Mouse (Mus musculus): ENCODE measurements at regions not wholly inside any gene's neighbourhood (a gene's known extent, or its start where the extent isn't known, plus 50 kb on each side); places are given as distances from the start of the nearest gene placed in this dataset.

GRCm38 (mm10) chr16:76232680-76233079 is 140.9 kb downstream of the Nrip1 start:
- Histone ChIP-seq H3K27me3 (ENCODE audit: control insufficient read depth, insufficient read depth, low read length, poor library complexity, severe bottlenecking) (no peaks in the 10 kb centered on the region), H3K36me3 (ENCODE audit: control insufficient read depth, insufficient read depth, low read length, poor library complexity, severe bottlenecking) (no peaks in the 10 kb centered on the region)
- no peak for DNase-seq (ENCODE audit: low read depth, low spot score)

DNA sequence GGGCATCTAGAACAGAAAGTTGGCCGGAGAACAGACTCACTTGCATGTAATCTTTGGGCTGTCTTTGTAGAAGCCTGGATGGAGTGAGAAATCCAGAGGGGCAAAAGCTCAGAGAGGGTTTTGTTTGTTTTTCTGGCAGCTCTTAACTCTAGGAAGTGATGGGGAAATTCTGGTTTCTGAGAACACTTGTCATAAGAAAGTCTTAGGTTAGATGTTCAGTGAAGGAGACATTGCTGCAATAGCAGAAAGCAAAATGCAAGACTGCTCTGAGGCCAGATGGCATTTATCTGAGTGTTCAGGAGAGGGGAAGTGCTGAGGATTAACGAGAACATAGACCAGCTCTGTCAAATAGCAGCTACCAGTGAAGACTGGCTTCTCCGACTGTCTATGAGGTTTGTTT is 141.5 kb downstream of the Nrip1 start:
- DNase-seq (ENCODE audit: low read depth, low spot score) = no peak
- H3K36me3 ChIP-seq (ENCODE audit: control insufficient read depth, insufficient read depth, low read length, poor library complexity, severe bottlenecking) = no peaks in the 10 kb centered on the region
- H3K27me3 ChIP-seq (ENCODE audit: control insufficient read depth, insufficient read depth, low read length, poor library complexity, severe bottlenecking) = no peaks in the 10 kb centered on the region

DNA sequence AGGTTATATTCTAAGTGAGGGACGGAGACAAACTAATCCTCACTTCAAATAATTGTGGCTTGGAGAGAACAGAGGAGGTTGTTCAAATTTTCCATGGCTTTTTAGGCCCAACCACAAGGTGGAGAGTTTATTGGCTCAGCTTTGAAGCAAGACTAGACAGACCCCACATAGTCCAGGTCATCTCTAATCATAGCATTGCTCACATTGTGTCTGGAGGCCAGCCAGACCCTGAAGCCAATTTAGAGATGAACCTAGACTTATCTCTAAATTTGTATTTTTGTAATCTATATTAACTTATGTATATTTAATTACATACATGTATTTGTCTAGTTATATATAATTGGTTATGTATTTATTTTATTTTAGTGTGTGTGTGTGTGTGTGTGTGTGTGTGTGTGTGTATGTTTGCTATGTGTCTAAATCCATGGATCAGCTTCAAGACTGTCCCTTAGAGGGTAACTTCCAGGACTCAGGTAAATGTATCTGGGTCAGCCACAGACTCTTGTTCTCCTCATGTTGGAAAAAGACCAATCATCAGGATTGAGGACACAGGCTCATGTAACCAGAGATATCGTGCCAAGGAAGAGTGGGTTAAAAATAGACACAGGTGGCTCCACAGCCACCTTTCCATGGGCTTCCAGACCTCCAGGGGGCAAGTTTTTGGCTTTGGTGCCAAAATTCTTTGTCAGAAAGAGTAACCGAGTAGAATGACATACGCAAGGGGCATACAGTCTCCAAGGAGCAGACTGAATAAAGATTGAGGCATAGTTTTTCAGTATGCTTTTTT is 142.9 kb downstream of the Nrip1 start:
- no peak for DNase-seq (ENCODE audit: low read depth, low spot score)
- H3K36me3 ChIP-seq (ENCODE audit: control insufficient read depth, insufficient read depth, low read length, poor library complexity, severe bottlenecking) = no peaks in the 10 kb centered on the region

DNA sequence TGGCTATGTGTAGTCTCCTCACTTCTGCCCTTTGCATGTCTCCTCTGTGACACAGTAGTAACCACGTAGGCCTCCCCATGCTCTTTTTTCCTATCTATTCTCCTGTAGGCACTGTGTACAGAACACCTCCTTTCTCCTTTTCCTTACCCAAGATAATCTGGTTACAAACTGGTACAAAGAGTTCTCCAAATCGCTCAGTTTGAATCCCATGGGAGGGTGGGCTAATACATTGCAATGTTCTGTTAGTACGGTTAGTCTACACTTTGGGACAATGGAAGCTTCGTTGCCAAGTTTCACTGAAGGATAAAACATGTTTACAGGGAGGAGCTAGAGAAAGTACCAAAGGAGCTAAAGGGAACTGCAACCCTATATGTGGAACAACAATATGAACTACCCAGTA is 145.2 kb downstream of the Nrip1 start:
- no peaks in the 10 kb centered on the region for H3K36me3 ChIP-seq (ENCODE audit: control insufficient read depth, insufficient read depth, low read length, poor library complexity, severe bottlenecking)
- no peaks in the 10 kb centered on the region for H3K27me3 ChIP-seq (ENCODE audit: control insufficient read depth, insufficient read depth, low read length, poor library complexity, severe bottlenecking)
- DNase-seq (ENCODE audit: low read depth, low spot score) = no peak

More for the DNA sequence above, 142.9 kb downstream of the Nrip1 start:
- H3K27me3 ChIP-seq (ENCODE audit: control insufficient read depth, insufficient read depth, low read length, poor library complexity, severe bottlenecking) = no peaks in the 10 kb centered on the region

DNA sequence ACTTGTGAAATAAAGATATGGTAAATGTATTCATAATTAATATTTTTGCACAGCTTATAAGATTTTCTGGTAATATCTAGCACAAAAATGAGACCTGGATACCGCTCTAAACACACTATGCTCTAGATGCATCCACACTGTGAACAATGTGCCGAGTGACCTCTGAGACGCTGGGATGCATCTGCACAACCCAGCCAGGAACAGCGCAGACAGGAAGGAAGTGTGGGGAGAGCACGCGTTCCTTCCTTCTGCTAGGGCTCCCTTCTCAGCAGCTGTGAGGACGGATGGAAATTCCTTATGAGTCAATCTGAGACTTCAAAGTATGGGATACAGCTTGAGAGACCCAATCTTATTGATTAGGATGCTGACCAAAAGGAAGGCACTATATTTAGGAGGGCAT is 147.2 kb downstream of the Nrip1 start:
- DNase-seq (ENCODE audit: low read depth, low spot score) = no peak
- H3K27me3 ChIP-seq (ENCODE audit: control insufficient read depth, insufficient read depth, low read length, poor library complexity, severe bottlenecking) = no peaks in the 10 kb centered on the region
- no peaks in the 10 kb centered on the region for H3K36me3 ChIP-seq (ENCODE audit: control insufficient read depth, insufficient read depth, low read length, poor library complexity, severe bottlenecking)

DNA sequence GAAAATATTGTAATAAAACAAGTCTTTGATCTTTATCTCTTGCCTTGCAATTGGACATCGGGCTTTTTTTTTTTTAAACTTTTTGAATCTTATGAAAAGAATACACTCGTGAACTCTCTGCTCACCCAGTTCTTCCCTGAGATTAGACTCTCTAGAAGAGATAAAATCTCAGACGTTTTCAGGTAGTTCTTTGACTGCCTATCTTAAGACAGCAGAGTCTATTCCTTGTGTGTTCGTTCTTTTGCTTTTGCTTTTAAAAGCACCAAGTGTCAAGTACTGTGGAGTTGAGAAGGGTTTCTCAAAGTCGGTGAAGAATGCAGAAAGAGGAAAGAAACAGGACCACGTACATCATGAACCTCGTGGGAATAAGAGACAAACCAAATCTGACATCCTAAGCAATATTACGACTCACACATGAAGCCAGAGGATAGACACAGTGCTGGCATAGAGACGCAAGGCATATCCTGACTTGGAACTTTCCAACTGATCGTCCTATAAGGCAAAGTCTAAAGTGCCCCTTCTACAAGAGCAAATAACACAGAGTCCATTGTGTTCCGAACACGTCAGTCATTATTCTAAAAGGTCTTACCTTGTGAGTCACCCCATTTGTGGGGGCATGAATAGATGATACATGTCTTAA is 147.9 kb downstream of the Nrip1 start:
- DNase-seq (ENCODE audit: low read depth, low spot score) = no peak
- H3K36me3 ChIP-seq (ENCODE audit: control insufficient read depth, insufficient read depth, low read length, poor library complexity, severe bottlenecking) = no peaks in the 10 kb centered on the region
- no peaks in the 10 kb centered on the region for H3K27me3 ChIP-seq (ENCODE audit: control insufficient read depth, insufficient read depth, low read length, poor library complexity, severe bottlenecking)

GRCm38 (mm10) chr16:76224901-76225586 is 148.6 kb downstream of the Nrip1 start:
- no peak for DNase-seq (ENCODE audit: low read depth, low spot score)
- no peaks in the 10 kb centered on the region for H3K36me3 ChIP-seq (ENCODE audit: control insufficient read depth, insufficient read depth, low read length, poor library complexity, severe bottlenecking)
- no peaks in the 10 kb centered on the region for H3K27me3 ChIP-seq (ENCODE audit: control insufficient read depth, insufficient read depth, low read length, poor library complexity, severe bottlenecking)

GRCm38 (mm10) chr16:76223716-76224115 is 149.9 kb downstream of the Nrip1 start:
- Histone ChIP-seq H3K27me3 (ENCODE audit: control insufficient read depth, insufficient read depth, low read length, poor library complexity, severe bottlenecking) (no peaks in the 10 kb centered on the region), H3K36me3 (ENCODE audit: control insufficient read depth, insufficient read depth, low read length, poor library complexity, severe bottlenecking) (no peaks in the 10 kb centered on the region)
- no peak for DNase-seq (ENCODE audit: low read depth, low spot score)

GRCm38 (mm10) chr16:76222960-76223359 is 150.7 kb downstream of the Nrip1 start:
- DNase-seq (ENCODE audit: low read depth, low spot score) = no peak
- no peaks in the 10 kb centered on the region for H3K36me3 ChIP-seq (ENCODE audit: control insufficient read depth, insufficient read depth, low read length, poor library complexity, severe bottlenecking)
- no peaks in the 10 kb centered on the region for H3K27me3 ChIP-seq (ENCODE audit: control insufficient read depth, insufficient read depth, low read length, poor library complexity, severe bottlenecking)

GRCm38 (mm10) chr16:76220466-76220865 is 153.2 kb downstream of the Nrip1 start:
- DNase-seq (ENCODE audit: low read depth, low spot score) = no peak
- no peaks in the 10 kb centered on the region for H3K27me3 ChIP-seq (ENCODE audit: control insufficient read depth, insufficient read depth, low read length, poor library complexity, severe bottlenecking)

GRCm38 (mm10) chr16:76219233-76219632 is 154.4 kb downstream of the Nrip1 start:
- no peak for DNase-seq (ENCODE audit: low read depth, low spot score)
- H3K27me3 ChIP-seq (ENCODE audit: control insufficient read depth, insufficient read depth, low read length, poor library complexity, severe bottlenecking) = no peaks in the 10 kb centered on the region
- no peaks in the 10 kb centered on the region for H3K36me3 ChIP-seq (ENCODE audit: control insufficient read depth, insufficient read depth, low read length, poor library complexity, severe bottlenecking)

More at GRCm38 (mm10) chr16:76220466-76220865, 153.2 kb downstream of the Nrip1 start:
- H3K36me3 ChIP-seq (ENCODE audit: control insufficient read depth, insufficient read depth, low read length, poor library complexity, severe bottlenecking) = no peaks in the 10 kb centered on the region

DNA sequence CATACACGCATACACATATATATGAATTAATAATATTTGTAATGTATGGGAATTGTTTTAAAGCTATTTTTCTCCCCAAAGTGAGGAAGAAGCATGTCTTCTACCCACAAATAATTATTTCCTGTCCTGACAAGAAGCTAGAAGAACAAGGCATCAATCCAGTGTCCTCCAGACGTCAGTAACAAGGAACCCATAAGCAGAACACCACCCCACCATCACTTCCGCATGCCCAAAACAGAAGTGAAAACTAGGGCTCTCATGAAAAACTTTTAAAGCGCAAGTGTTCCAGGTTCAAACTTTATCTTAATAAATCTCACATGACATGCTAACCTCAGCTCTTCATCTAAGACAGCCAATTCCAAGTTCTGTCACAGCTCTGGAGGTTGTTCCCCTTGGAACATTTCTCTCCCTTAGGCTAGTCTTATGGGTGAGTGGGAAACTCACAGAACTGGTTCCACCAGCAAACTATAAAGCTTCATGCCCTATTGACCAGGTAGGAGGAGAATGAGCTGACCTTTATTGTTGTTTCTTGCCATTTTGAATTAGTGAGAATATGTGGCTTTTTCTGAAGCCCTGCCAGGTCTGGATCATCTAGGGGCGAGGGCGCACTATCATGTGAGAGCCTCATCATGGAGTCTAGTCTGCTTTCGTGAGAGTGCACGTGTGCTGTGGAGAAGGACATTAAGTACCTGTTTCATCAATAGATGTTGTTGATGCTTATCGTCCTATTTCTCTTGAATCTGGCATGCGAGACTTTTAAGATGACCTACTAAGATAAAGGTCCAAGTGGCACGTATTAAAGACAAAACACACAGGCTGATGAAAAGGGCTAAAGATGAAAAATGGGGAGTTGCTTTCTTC is 155.1 kb downstream of the Nrip1 start:
- Histone ChIP-seq H3K27me3 (ENCODE audit: control insufficient read depth, insufficient read depth, low read length, poor library complexity, severe bottlenecking) (no peaks in the 10 kb centered on the region), H3K36me3 (ENCODE audit: control insufficient read depth, insufficient read depth, low read length, poor library complexity, severe bottlenecking) (no peaks in the 10 kb centered on the region)
- peak; percentile 10 for DNase-seq (ENCODE audit: low read depth, low spot score)

GRCm38 (mm10) chr16:76216184-76216583 is 157.4 kb downstream of the Nrip1 start:
- Histone ChIP-seq H3K27me3 (ENCODE audit: control insufficient read depth, insufficient read depth, low read length, poor library complexity, severe bottlenecking) (no peaks in the 10 kb centered on the region), H3K36me3 (ENCODE audit: control insufficient read depth, insufficient read depth, low read length, poor library complexity, severe bottlenecking) (no peaks in the 10 kb centered on the region)
- no peak for DNase-seq (ENCODE audit: low read depth, low spot score)

- Histone ChIP-seq H3K36me3 (ENCODE audit: control insufficient read depth, insufficient read depth, low read length, poor library complexity, severe bottlenecking) (no peaks in the 10 kb centered on the region), H3K27me3 (ENCODE audit: control insufficient read depth, insufficient read depth, low read length, poor library complexity, severe bottlenecking) (no peaks in the 10 kb centered on the region)
- DNase-seq (ENCODE audit: low read depth, low spot score) = no peak
Measured at GRCm38 (mm10) chr16:76215558-76215957, 158.1 kb downstream of the Nrip1 start.

Measured in splenic B cell, adult 2 months (primary cell).